Mouse (Mus musculus) central nervous system, embryonic 14 days (tissue): ENCODE data around the gene Lsm6. TPM values are rescaled to one million over a fixed set of nuclear protein-coding genes. Genes with fewer than 3 reads are reported as not detected.

ENCODE experiments used
- polyA plus RNA-seq: library from polyadenylated mRNA; depleted of rRNA; stranded (reverse); fragments of >200 nt; gene quantifications from 2 replicates; pipeline ENCODE4 v1.2.3, GENCODE M21; 2012; rRNA removed

Gene Lsm6
- polyA plus RNA-seq = 107 and 109 TPM in 2 replicates

DNA sequence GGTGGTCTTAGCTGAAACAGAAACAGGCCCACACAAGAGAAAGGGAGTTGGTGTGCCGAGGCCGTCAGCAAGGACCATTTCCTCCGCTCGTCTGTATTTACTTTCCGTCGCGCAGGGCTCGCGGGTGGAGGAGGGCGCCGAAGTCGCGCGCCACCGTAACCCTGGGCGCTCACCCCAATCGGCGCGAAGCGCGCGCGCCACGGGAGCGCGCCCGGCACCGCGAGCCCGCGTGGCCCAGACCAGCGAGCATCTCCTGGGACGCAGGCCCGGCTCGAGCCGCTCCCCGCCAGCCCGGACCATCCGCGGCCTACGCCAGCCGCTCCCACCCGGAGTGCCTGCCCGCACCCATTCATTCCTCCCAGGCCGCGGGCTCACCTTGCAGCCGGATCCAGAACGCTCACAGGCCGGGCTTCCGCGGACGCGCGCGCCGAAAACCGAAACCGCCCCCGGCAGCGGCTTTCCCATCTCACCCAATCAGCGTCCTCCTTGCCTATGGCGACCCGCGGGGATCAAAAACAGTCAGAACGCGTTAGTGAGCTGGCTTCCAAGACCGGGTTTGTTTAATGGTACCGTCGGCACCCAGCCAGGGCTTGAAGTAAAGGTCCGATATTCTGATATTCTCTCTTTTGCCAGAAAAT, at the start of gene Lsm6:
Gene Lsm6, minus strand, starts transcription at position 468 of the 638 bp plus-strand sequence.

Other genes with a start within 250 kb of the Lsm6 start
- gene Zfp827, start 207.3 kb upstream of the Lsm6 start, polyA plus RNA-seq = 31.1 and 36.6 TPM in 2 replicates